Mouse (Mus musculus) midbrain, embryonic 12.5 days (tissue): ENCODE data around the gene Olfr123. TPM values are rescaled to one million over a fixed set of nuclear protein-coding genes. Genes with fewer than 3 reads are reported as not detected.

ENCODE experiments used
- ATAC-seq: fragments of 200-750 bp; cut with Nextera tagmentation; 2 replicates; pipeline ENCODE4 v1.8.0; 2017; ENCODE audit warnings: low read depth, moderate TSS enrichment, moderate library complexity; ENCODE audit not compliant: low FRiP score
- H3K27ac ChIP-seq: fragments of 300-500 bp; sonication (generic); replicated peaks from 2 replicates; pipeline ENCODE4 v1.5.1; 2016; ENCODE audit warnings: mild to moderate bottlenecking
- H3K27me3 ChIP-seq: fragments of 300-500 bp; sonication (generic); 2 replicates; pipeline ENCODE4 v1.6.1; 2016; ENCODE audit warnings: mild to moderate bottlenecking
- H3K36me3 ChIP-seq: fragments of 300-500 bp; sonication (generic); 2 replicates; pipeline ENCODE4 v1.6.1; 2016
- H3K4me1 ChIP-seq: fragments of 300-500 bp; sonication (generic); 2 replicates; pipeline ENCODE4 v1.6.1; 2016
- H3K4me2 ChIP-seq: fragments of 300-500 bp; sonication (generic); replicated peaks from 2 replicates; pipeline ENCODE4 v1.6.1; 2016; ENCODE audit warnings: mild to moderate bottlenecking, moderate library complexity
- H3K4me3 ChIP-seq: fragments of 300-500 bp; sonication (generic); 2 replicates; pipeline ENCODE4 v1.5.1; 2016; ENCODE audit warnings: mild to moderate bottlenecking
- H3K9ac ChIP-seq: fragments of 300-500 bp; sonication (generic); replicated peaks from 2 replicates; pipeline ENCODE4 v1.6.1; 2016; ENCODE audit warnings: mild to moderate bottlenecking, moderate library complexity
- H3K9me3 ChIP-seq: fragments of 300-500 bp; sonication (generic); 2 replicates; pipeline ENCODE4 v1.6.1; 2016; ENCODE audit warnings: mild to moderate bottlenecking
- WGBS: fragments of 180-500 bp; shearing (Covaris S2); methylation state at CpG from one replicate; pipeline ENCODE4 v1.1.7; 2016; 5-methylcytosine and 5-hydroxymethylcytosine counted together
- polyA plus RNA-seq: library from polyadenylated mRNA; unstranded; fragments of >200 nt; fragmentation: Nextera tagmentation; extraction: Ambion mirVana; gene quantifications from 2 replicates; pipeline ENCODE4 v1.2.1, GENCODE M21; 2016

Gene Olfr123
- polyA plus RNA-seq = not detected in 2 replicates

GRCm38 (mm10) chr17:37793229-37793628 is at the start of gene Olfr123:
Gene Olfr123, plus strand, starts transcription at chr17:37793529.
- Histone ChIP-seq H3K4me1 (no peaks in the 10 kb centered on the region), H3K27ac (no peak within 1 kb of the TSS), H3K27me3 (no peaks in the 10 kb centered on the region), H3K9ac (no peak within 1 kb of the TSS), H3K4me2 (no peak within 1 kb of the TSS), H3K9me3 (no peaks in the 10 kb centered on the region), H3K4me3 (no peak within 1 kb of the TSS), H3K36me3 (no peaks in the 10 kb centered on the region)
- no peak for ATAC-seq
- WGBS = 94% methylated on average over 2 of the region's 2 CpGs

GRCm38 (mm10) chr17:37768307-37768706 is 25.0 kb upstream of the Olfr123 start, which contains the start of gene Olfr122:
Gene Olfr122, plus strand, starts transcription at chr17:37768607.
- WGBS = 89% methylated on average over 4 of the region's 4 CpGs
- no peaks in the 10 kb centered on the region for H3K27me3 ChIP-seq
- H3K9me3 ChIP-seq = no peaks in the 10 kb centered on the region
- H3K9ac ChIP-seq = no peak within 1 kb of the TSS
- no peak within 1 kb of the TSS for H3K4me3 ChIP-seq
- no peak within 1 kb of the TSS for H3K4me2 ChIP-seq
- ATAC-seq = no peak
- H3K36me3 ChIP-seq = no peaks in the 10 kb centered on the region
- no peaks in the 10 kb centered on the region for H3K4me1 ChIP-seq
- H3K27ac ChIP-seq = no peak within 1 kb of the TSS

GRCm38 (mm10) chr17:37799588-37799987 is 6.3 kb downstream of the Olfr123 start, which contains the start of gene Olfr124:
Gene Olfr124, plus strand, starts transcription at chr17:37799888.
- no peak within 1 kb of the TSS for H3K4me2 ChIP-seq
- 90% methylated on average over 3 of the region's 3 CpGs for WGBS
- no peak within 1 kb of the TSS for H3K9ac ChIP-seq
- ATAC-seq = no peak
- no peaks in the 10 kb centered on the region for H3K27me3 ChIP-seq
- H3K9me3 ChIP-seq = no peaks in the 10 kb centered on the region
- H3K27ac ChIP-seq = no peak within 1 kb of the TSS
- no peak within 1 kb of the TSS for H3K4me3 ChIP-seq
- no peaks in the 10 kb centered on the region for H3K36me3 ChIP-seq
- no peaks in the 10 kb centered on the region for H3K4me1 ChIP-seq

- no peak for ATAC-seq
- no peaks in the 10 kb centered on the region for H3K4me1 ChIP-seq
These were observed 39.3 kb downstream of the Olfr123 start, which contains the start of gene Olfr125 for GRCm38 (mm10) chr17:37832649-37833048. Gene Olfr125, plus strand, starts transcription at chr17:37832949.

GRCm38 (mm10) chr17:37847183-37847582 is 53.9 kb downstream of the Olfr123 start, which contains the start of gene Olfr126:
Gene Olfr126, plus strand, starts transcription at chr17:37847483.
- Histone ChIP-seq H3K4me2 (no peak within 1 kb of the TSS), H3K27me3 (no peaks in the 10 kb centered on the region), H3K4me1 (no peaks in the 10 kb centered on the region), H3K27ac (no peak within 1 kb of the TSS), H3K9me3 (no peaks in the 10 kb centered on the region), H3K36me3 (no peaks in the 10 kb centered on the region), H3K4me3 (no peak within 1 kb of the TSS), H3K9ac (no peak within 1 kb of the TSS)
- no peak for ATAC-seq

More at GRCm38 (mm10) chr17:37832649-37833048, 39.3 kb downstream of the Olfr123 start, which contains the start of gene Olfr125:
- H3K36me3 ChIP-seq = no peaks in the 10 kb centered on the region
- H3K27ac ChIP-seq = no peak within 1 kb of the TSS
- no peaks in the 10 kb centered on the region for H3K9me3 ChIP-seq
- no peak within 1 kb of the TSS for H3K9ac ChIP-seq
- no peaks in the 10 kb centered on the region for H3K27me3 ChIP-seq
- no peak within 1 kb of the TSS for H3K4me3 ChIP-seq
- H3K4me2 ChIP-seq = no peak within 1 kb of the TSS

Other genes with a start within 250 kb of the Olfr123 start
- not detected in 2 replicates for gene Olfr112, start 224.1 kb upstream of the Olfr123 start, polyA plus RNA-seq
- not detected in 2 replicates for gene Olfr113, start 215.9 kb upstream of the Olfr123 start, polyA plus RNA-seq
- gene Olfr114, start 200.8 kb upstream of the Olfr123 start, polyA plus RNA-seq = not detected in 2 replicates
- gene Olfr115, start 166.4 kb upstream of the Olfr123 start, polyA plus RNA-seq = not detected in 2 replicates
- not detected in 2 replicates for gene Olfr116, start 166.3 kb upstream of the Olfr123 start, polyA plus RNA-seq
- gene Olfr117, start 129.7 kb upstream of the Olfr123 start, polyA plus RNA-seq = not detected in 2 replicates
- not detected in 2 replicates for gene Olfr118, start 126.5 kb upstream of the Olfr123 start, polyA plus RNA-seq
- not detected in 2 replicates for gene Olfr119, start 97.0 kb upstream of the Olfr123 start, polyA plus RNA-seq
- not detected in 2 replicates for gene Olfr120, start 71.7 kb upstream of the Olfr123 start, polyA plus RNA-seq
- not detected in 2 replicates for gene Olfr121, start 44.7 kb upstream of the Olfr123 start, polyA plus RNA-seq
- not detected in 2 replicates for gene Olfr122, start 24.9 kb upstream of the Olfr123 start, polyA plus RNA-seq
- gene Olfr124, start 6.4 kb downstream of the Olfr123 start, polyA plus RNA-seq = not detected in 2 replicates
- gene Olfr125, start 39.4 kb downstream of the Olfr123 start, polyA plus RNA-seq = not detected in 2 replicates
- not detected in 2 replicates for gene Olfr126, start 54.0 kb downstream of the Olfr123 start, polyA plus RNA-seq
- gene Olfr127, start 106.9 kb downstream of the Olfr123 start, polyA plus RNA-seq = not detected in 2 replicates
- not detected in 2 replicates for gene Olfr128, start 127.0 kb downstream of the Olfr123 start, polyA plus RNA-seq
- gene Olfr761, start 159.6 kb downstream of the Olfr123 start, polyA plus RNA-seq = not detected in 2 replicates